Mouse (Mus musculus) MEL (cell line): ENCODE measurements around the gene Zbtb7b. TPM values are rescaled to one million over a fixed set of nuclear protein-coding genes. Genes with fewer than 3 reads are reported as not detected.
A peak's percentile ranks its signal among the peaks of the same experiment; 100 is the strongest.

Experiments
- DNase-seq: peaks from one replicate; pipeline ENCODE4 v3.0.0; 2011; ENCODE audit warnings: low read depth, low spot score
- H3K27ac ChIP-seq: 2 replicates; pipeline ENCODE4 v1.5.1; 2012; ENCODE audit warnings: low read depth, mild to moderate bottlenecking, control low read depth, low read length, moderate library complexity; ENCODE audit not compliant: control insufficient read depth
- H3K27me3 ChIP-seq, 2 experiments: fragments of 150-350 bp in 1 of 2; sonication (generic) in 1 of 2; 2 replicates each; pipeline ENCODE4 v1.6.1; 2012; ENCODE audit warnings: low read length in 2 of 2, mild to moderate bottlenecking in 2 of 2, improper control_type of control experiment in 1 of 2, moderate library complexity in 1 of 2; ENCODE audit not compliant: insufficient read depth in 2 of 2, control insufficient read depth in 1 of 2
- H3K36me3 ChIP-seq, 2 experiments: 2 replicates each; pipeline ENCODE4 v1.6.1; 2012 to 2014; ENCODE audit warnings: low read length in 2 of 2, improper control_type of control experiment in 1 of 2, inconsistent platforms in 1 of 2, mild to moderate bottlenecking in 1 of 2; ENCODE audit not compliant: insufficient read depth in 2 of 2, control insufficient read depth in 1 of 2
- H3K4me1 ChIP-seq, 2 experiments: fragments of 150-350 bp in 1 of 2; sonication (generic) in 1 of 2; 2 replicates each; pipeline ENCODE4 v1.6.1; 2012; ENCODE audit warnings: low read length in 2 of 2, improper control_type of control experiment in 1 of 2, mild to moderate bottlenecking in 1 of 2; ENCODE audit not compliant: insufficient read depth in 2 of 2, control insufficient read depth in 1 of 2
- H3K4me3 ChIP-seq, 2 experiments: fragments of 150-350 bp in 1 of 2; sonication (generic) in 1 of 2; 2 replicates each; pipeline ENCODE4 v1.5.1; 2012; ENCODE audit warnings: low read depth in 2 of 2, low read length in 2 of 2, mild to moderate bottlenecking in 2 of 2, moderate library complexity in 2 of 2, control low read depth in 1 of 2, improper control_type of control experiment in 1 of 2; ENCODE audit not compliant: control insufficient read depth in 1 of 2, insufficient read depth in 1 of 2
- H3K79me2 ChIP-seq: 2 replicates; pipeline ENCODE4 v1.6.1; 2012; ENCODE audit warnings: mild to moderate bottlenecking, low read length, moderate library complexity; ENCODE audit not compliant: control insufficient read depth, poor library complexity, insufficient read depth
- H3K9ac ChIP-seq: 2 replicates; pipeline ENCODE4 v1.6.1; 2012; ENCODE audit warnings: low read depth, mild to moderate bottlenecking, control low read depth, low read length, moderate library complexity; ENCODE audit not compliant: control insufficient read depth, poor library complexity, severe bottlenecking
- H3K9me3 ChIP-seq: fragments of 150-350 bp; sonication (generic); replicated peaks from 2 replicates; pipeline ENCODE4 v1.6.1; 2012; ENCODE audit warnings: mild to moderate bottlenecking, low read length, improper control_type of control experiment, moderate library complexity; ENCODE audit not compliant: insufficient read depth
- CHD1 ChIP-seq: IDR thresholded peaks from 2 replicates; pipeline ENCODE4 v1.6.1; 2012; ENCODE audit warnings: low read depth, mild to moderate bottlenecking, inconsistent platforms, low read length, improper control_type of control experiment
- CHD2 ChIP-seq: IDR thresholded peaks from 2 replicates; pipeline ENCODE4 v1.6.1; 2011; ENCODE audit warnings: low read length, improper control_type of control experiment
- CTCF ChIP-seq, 3 experiments: IDR thresholded peaks in 2 of 3; conservative IDR thresholded peaks in 1 of 3; 2 replicates each; pipeline ENCODE4 v1.5.1; 2011 to 2012; ENCODE audit warnings: low read length in 3 of 3, low read depth in 2 of 3, mild to moderate bottlenecking in 2 of 3, improper control_type of control experiment in 1 of 3, inconsistent platforms in 1 of 3, mixed read lengths in 1 of 3, moderate library complexity in 1 of 3; ENCODE audit not compliant: control insufficient read depth in 1 of 3, insufficient read depth in 1 of 3, poor library complexity in 1 of 3, severe bottlenecking in 1 of 3
- E2F4 ChIP-seq: IDR thresholded peaks from 2 replicates; pipeline ENCODE4 v1.6.1; 2011; ENCODE audit warnings: low read depth, low read length, improper control_type of control experiment, borderline replicate concordance
- ELF1 ChIP-seq: IDR thresholded peaks from 2 replicates; pipeline ENCODE4 v1.6.1; 2014; ENCODE audit warnings: low read depth, mild to moderate bottlenecking, inconsistent platforms, low read length, improper control_type of control experiment, moderate library complexity
- EP300 ChIP-seq, 2 experiments: IDR thresholded peaks; 2 replicates each; pipeline ENCODE4 v1.6.1; 2011; ENCODE audit warnings: improper control_type of control experiment in 2 of 2, low read length in 2 of 2, low read depth in 1 of 2, mild to moderate bottlenecking in 1 of 2
- ETS1 ChIP-seq: IDR thresholded peaks from 2 replicates; pipeline ENCODE4 v1.6.1; 2012; ENCODE audit warnings: low read depth, mild to moderate bottlenecking, inconsistent platforms, low read length, improper control_type of control experiment, moderate library complexity
- GABPA ChIP-seq: IDR thresholded peaks from 2 replicates; pipeline ENCODE4 v1.6.1; 2012; ENCODE audit warnings: low read depth, mild to moderate bottlenecking, inconsistent platforms, low read length, improper control_type of control experiment, moderate library complexity
- HCFC1 ChIP-seq: IDR thresholded peaks from 2 replicates; pipeline ENCODE4 v1.6.1; 2012; ENCODE audit warnings: low read depth, mild to moderate bottlenecking, inconsistent platforms, low read length, improper control_type of control experiment, moderate library complexity
- JUND ChIP-seq: IDR thresholded peaks from 2 replicates; pipeline ENCODE4 v1.6.1; 2011; ENCODE audit warnings: low read depth, mild to moderate bottlenecking, improper control_type of control experiment, low read length
- KAT2A ChIP-seq: conservative IDR thresholded peaks from 2 replicates; pipeline ENCODE4 v1.6.1; 2012; ENCODE audit warnings: low read depth, low read length, improper control_type of control experiment, inconsistent platforms
- MAFK ChIP-seq: IDR thresholded peaks from 2 replicates; pipeline ENCODE4 v1.6.1; 2011; ENCODE audit warnings: low read depth, mild to moderate bottlenecking, low read length, improper control_type of control experiment, borderline replicate concordance
- MAX ChIP-seq: IDR thresholded peaks from 2 replicates; pipeline ENCODE4 v1.6.1; 2011; ENCODE audit warnings: low read length, improper control_type of control experiment
- MAZ ChIP-seq: IDR thresholded peaks from 2 replicates; pipeline ENCODE4 v1.6.1; 2012; ENCODE audit warnings: low read depth, mild to moderate bottlenecking, inconsistent platforms, low read length, improper control_type of control experiment
- MEF2A ChIP-seq: IDR thresholded peaks from 2 replicates; pipeline ENCODE4 v1.6.1; 2014; ENCODE audit warnings: low read depth, mild to moderate bottlenecking, inconsistent platforms, low read length, improper control_type of control experiment; ENCODE audit not compliant: poor library complexity, insufficient replicate concordance, severe bottlenecking; ENCODE audit errors: extremely low read depth
- MXI1 ChIP-seq: IDR thresholded peaks from 2 replicates; pipeline ENCODE4 v1.6.1; 2011; ENCODE audit warnings: mild to moderate bottlenecking, low read depth, low read length, improper control_type of control experiment
- MYB ChIP-seq: IDR thresholded peaks from 2 replicates; pipeline ENCODE4 v1.6.1; 2011; ENCODE audit warnings: mild to moderate bottlenecking, low read depth, low read length, improper control_type of control experiment
- MYC ChIP-seq: IDR thresholded peaks from 2 replicates; pipeline ENCODE4 v1.6.1; 2011; ENCODE audit warnings: low read depth, mild to moderate bottlenecking, low read length, improper control_type of control experiment, moderate library complexity
- NELFE ChIP-seq: IDR thresholded peaks from 2 replicates; pipeline ENCODE4 v1.6.1; 2011; ENCODE audit warnings: low read depth, low read length, improper control_type of control experiment
- NRF1 ChIP-seq: IDR thresholded peaks from 2 replicates; pipeline ENCODE4 v1.6.1; 2014; ENCODE audit warnings: low read depth, mild to moderate bottlenecking, inconsistent platforms, low read length, improper control_type of control experiment, moderate library complexity; ENCODE audit not compliant: poor library complexity, insufficient read depth, severe bottlenecking
- POLR2A ChIP-seq, 2 experiments: IDR thresholded peaks; 2 replicates each; pipeline ENCODE4 v1.6.1; 2011 to 2012; ENCODE audit warnings: low read length in 2 of 2, mild to moderate bottlenecking in 2 of 2, control low read depth in 1 of 2, improper control_type of control experiment in 1 of 2, low read depth in 1 of 2, moderate library complexity in 1 of 2; ENCODE audit not compliant: control insufficient read depth in 1 of 2, insufficient read depth in 1 of 2, poor library complexity in 1 of 2
- POLR2AphosphoS2 ChIP-seq: IDR thresholded peaks from 2 replicates; pipeline ENCODE4 v1.6.1; 2011; ENCODE audit warnings: low read length, improper control_type of control experiment
- RCOR1 ChIP-seq: IDR thresholded peaks from 2 replicates; pipeline ENCODE4 v1.6.1; 2012; ENCODE audit warnings: low read depth, mild to moderate bottlenecking, inconsistent platforms, low read length, improper control_type of control experiment
- SIN3A ChIP-seq: IDR thresholded peaks from 2 replicates; pipeline ENCODE4 v1.6.1; 2012; ENCODE audit warnings: low read length, improper control_type of control experiment, inconsistent platforms
- TBP ChIP-seq: IDR thresholded peaks from 2 replicates; pipeline ENCODE4 v1.8.0; 2011; ENCODE audit warnings: low read depth, low read length, improper control_type of control experiment
- TCF12 ChIP-seq: IDR thresholded peaks from 2 replicates; pipeline ENCODE4 v1.6.1; 2014; ENCODE audit warnings: low read depth, mild to moderate bottlenecking, inconsistent platforms, low read length, improper control_type of control experiment, moderate library complexity
- UBTF ChIP-seq: IDR thresholded peaks from 2 replicates; pipeline ENCODE4 v1.6.1; 2012; ENCODE audit warnings: low read depth, mild to moderate bottlenecking, inconsistent platforms, low read length, improper control_type of control experiment, moderate library complexity, borderline replicate concordance; ENCODE audit not compliant: insufficient read depth
- USF1 ChIP-seq: IDR thresholded peaks from 2 replicates; pipeline ENCODE4 v1.6.1; 2014; ENCODE audit warnings: low read depth, mild to moderate bottlenecking, inconsistent platforms, low read length, improper control_type of control experiment, moderate library complexity
- USF2 ChIP-seq, 2 experiments: IDR thresholded peaks; 2 replicates each; pipeline ENCODE4 v1.6.1; 2011 to 2012; ENCODE audit warnings: improper control_type of control experiment in 2 of 2, low read length in 2 of 2, borderline replicate concordance in 1 of 2, inconsistent platforms in 1 of 2, low read depth in 1 of 2, mild to moderate bottlenecking in 1 of 2; ENCODE audit not compliant: insufficient read depth in 1 of 2
- ZC3H11A ChIP-seq: IDR thresholded peaks from 2 replicates; pipeline ENCODE4 v1.6.1; 2012; ENCODE audit warnings: low read depth, mild to moderate bottlenecking, inconsistent platforms, low read length, improper control_type of control experiment
- ZMIZ1 ChIP-seq: IDR thresholded peaks from 2 replicates; pipeline ENCODE4 v1.6.1; 2012; ENCODE audit warnings: low read depth, mild to moderate bottlenecking, inconsistent platforms, low read length, improper control_type of control experiment, moderate library complexity
- ZNF384 ChIP-seq: IDR thresholded peaks from 2 replicates; pipeline ENCODE4 v1.6.1; 2012; ENCODE audit warnings: low read depth, mild to moderate bottlenecking, inconsistent platforms, low read length, improper control_type of control experiment
- polyA plus RNA-seq, 2 experiments: library from polyadenylated mRNA; stranded (reverse) in 1 of 2; unstranded in 1 of 2; fragments of >175 nt in 1 of 2; fragments of >200 nt in 1 of 2; gene quantifications; 2 replicates each; pipeline versions ENCODE4 v1.2.1 to v1.2.4; 2012; ENCODE audit warnings: low replicate concordance in 2 of 2, low read depth in 1 of 2; ENCODE audit not compliant: insufficient read length in 2 of 2, insufficient read depth in 1 of 2, missing spikeins in 1 of 2
- total RNA-seq: library from RNA; depleted of rRNA; stranded (reverse); fragments of 300-350 nt; gene quantifications from 2 replicates; pipeline ENCODE4 v1.2.3, GENCODE M21; 2012

The Zbtb7b gene
- total and polyA plus RNA-seq, 3 experiments, result 8.5 to 20.1 TPM; not detected in 1

DNA sequence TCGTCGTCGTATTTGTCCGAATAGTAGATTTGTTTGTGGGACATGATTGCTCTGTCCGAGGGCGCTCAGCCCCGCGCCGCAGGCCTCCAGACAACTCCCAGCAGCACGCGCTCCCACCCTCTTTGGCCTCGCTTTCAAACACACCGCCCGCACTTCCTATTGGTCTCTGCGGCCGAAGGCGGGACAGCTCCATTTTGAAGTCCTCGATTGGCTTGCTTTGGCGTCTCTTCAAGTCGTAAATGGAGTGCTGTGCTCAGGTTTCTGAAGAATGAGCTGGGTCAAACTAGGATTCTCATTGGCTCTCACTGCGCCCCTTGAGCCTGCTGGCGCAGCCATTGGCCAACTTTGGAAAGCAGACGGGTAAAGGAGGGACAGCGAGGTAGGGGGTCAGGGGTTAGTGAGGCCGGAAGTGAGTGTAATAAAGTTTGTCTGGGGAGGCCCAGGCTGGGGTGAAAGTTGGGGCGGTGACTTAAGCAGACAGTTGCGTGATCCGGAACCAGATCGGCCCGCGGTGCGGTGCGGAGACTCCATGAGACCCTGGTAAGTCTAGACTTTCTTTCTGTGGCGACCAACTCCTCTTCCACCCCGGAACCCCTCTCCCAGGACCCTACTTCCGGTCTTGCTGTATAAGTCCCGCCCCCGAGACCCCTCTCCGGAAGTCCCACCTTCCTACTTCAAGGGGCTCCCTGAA lies 23.7 kb upstream of the Zbtb7b start, which contains the start of the genes Cks1b and Shc1:
Gene Cks1b (minus strand): TSS at position 214 of the 691 bp plus-strand sequence.
Gene Shc1 (plus strand): TSS at position 274 of the 691 bp plus-strand sequence.
- Histone ChIP-seq H3K4me1 (peaks cover 19 to 41% of the 10 kb centered on the region in 2 experiments), H3K36me3 (peaks cover 7 to 41% of the 10 kb centered on the region in 2 experiments), H3K9ac (peak within 1 kb of the TSS; percentile 81)

DNA sequence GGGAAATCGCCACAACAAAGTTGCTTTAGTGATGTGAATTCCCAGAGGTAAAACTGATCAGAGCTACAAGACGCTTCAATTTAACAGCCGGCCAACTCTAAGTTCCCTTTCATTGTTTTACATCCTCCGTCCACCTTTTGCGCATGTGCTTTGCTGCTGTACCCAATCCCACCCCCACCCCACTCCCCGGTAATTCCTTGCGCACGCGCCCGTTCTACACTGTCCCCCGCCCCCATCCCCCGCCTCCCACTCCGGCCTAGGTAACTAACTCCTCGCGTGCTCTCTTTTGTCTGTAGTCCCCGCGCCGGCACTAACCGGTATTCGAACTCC lies 23.2 kb upstream of the Zbtb7b start:
- H3K4me3 ChIP-seq, result peak overlapping the region; percentile 75 to 92
- peak overlapping the region; percentile 81 for H3K9ac ChIP-seq
- peaks cover 7 to 40% of the 10 kb centered on the region in 2 experiments for H3K36me3 ChIP-seq
- peak overlapping the region; percentile 87 for H3K27ac ChIP-seq
- TF ChIP-seq POLR2A (IDR thresholded peaks at IDR 0.05; ENCODE audit: control insufficient read depth in 1 of 2, insufficient read depth in 1 of 2, low read depth in 1 of 2, low read length in 2 of 2, poor library complexity in 1 of 2) (peak in 1 of 2 experiments; percentile 78; a peak in 2 of 4 replicates), POLR2AphosphoS2 (no peak), NRF1 (peak; percentile 85)
- H3K4me1 ChIP-seq, result peaks cover 18 to 38% of the 10 kb centered on the region in 2 experiments
- H3K27me3 ChIP-seq, result no peaks in the 10 kb centered on the region
- no peaks in the 10 kb centered on the region for H3K9me3 ChIP-seq
- DNase-seq, result peak; percentile 96
- H3K79me2 ChIP-seq, result peaks cover 48% of the 10 kb centered on the region

More for the DNA sequence above, 23.7 kb upstream of the Zbtb7b start, which contains the start of the genes Cks1b and Shc1:
- Histone ChIP-seq H3K27me3 (no peaks in the 10 kb centered on the region), H3K27ac (peak within 1 kb of the TSS; percentile 87), H3K4me3 (peak within 1 kb of the TSS; percentile 75 to 92), H3K79me2 (peaks cover 48% of the 10 kb centered on the region), H3K9me3 (no peaks in the 10 kb centered on the region)
- DNase-seq, result peak; percentile 100
- TF ChIP-seq ELF1, result peak; percentile 87
- TF ChIP-seq ETS1, result peak; percentile 26
- TF ChIP-seq POLR2AphosphoS2, result peak; percentile 97
- no peak for TF ChIP-seq USF2 (IDR thresholded peaks at IDR 0.05; ENCODE audit: borderline replicate concordance in 1 of 2, insufficient read depth in 1 of 2, low read depth in 1 of 2, low read length in 2 of 2)
- 0 out of 6 replicates have a peak, but pooled peaks of 1 of the 3 experiments have one; percentile 7 for TF ChIP-seq CTCF (IDR thresholded peaks at IDR 0.05 in 2 of 3, conservative IDR thresholded peaks at IDR 0.05 in 1 of 3; ENCODE audit: control insufficient read depth in 1 of 3, insufficient read depth in 1 of 3, low read depth in 2 of 3, low read length in 3 of 3, poor library complexity in 1 of 3, severe bottlenecking in 1 of 3)
- no peak for TF ChIP-seq GABPA
- TF ChIP-seq MYB, result peak; percentile 62
- no peak for TF ChIP-seq ZNF384
- TF ChIP-seq MEF2A, result no peak
- TF ChIP-seq MXI1, result peak; percentile 98
- peak; percentile 73; the same call in 1 of the 2 replicates for TF ChIP-seq TBP
- TF ChIP-seq MAZ, result peak; percentile 90
- peak; percentile 97 for TF ChIP-seq SIN3A
- TF ChIP-seq CHD1, result no peak
- no peak; the same call in 1 of the 2 replicates for TF ChIP-seq RCOR1
- peak; percentile 74 for TF ChIP-seq KAT2A
- TF ChIP-seq ZMIZ1, result peak; percentile 86
- no peak for TF ChIP-seq UBTF
- no peak for TF ChIP-seq EP300 (IDR thresholded peaks at IDR 0.05; ENCODE audit: low read depth in 1 of 2, low read length in 2 of 2)
- peak; percentile 11 to 93; a peak in 3 of 4 replicates for TF ChIP-seq POLR2A (IDR thresholded peaks at IDR 0.05; ENCODE audit: control insufficient read depth in 1 of 2, insufficient read depth in 1 of 2, low read depth in 1 of 2, low read length in 2 of 2, poor library complexity in 1 of 2)
- TF ChIP-seq MAX, result peak; percentile 95
- TF ChIP-seq USF1, result peak; percentile 46; the same call in 1 of the 2 replicates
- TF ChIP-seq ZC3H11A, result no peak
- TF ChIP-seq JUND, result no peak
- peak; percentile 96 for TF ChIP-seq MYC
- TF ChIP-seq TCF12, result peak; percentile 51; the same call in 1 of the 2 replicates
- TF ChIP-seq CHD2, result peak; percentile 49; the same call in 1 of the 2 replicates
- TF ChIP-seq MAFK, result no peak
- TF ChIP-seq HCFC1, result peak; percentile 84
- TF ChIP-seq E2F4, result peak; percentile 81
- TF ChIP-seq NELFE, result peak; percentile 92
- TF ChIP-seq, all 39 proteins: peak for 20
